Comparison of ENCODE assay signal across 9 mouse cellular contexts in the genomic region with DNA sequence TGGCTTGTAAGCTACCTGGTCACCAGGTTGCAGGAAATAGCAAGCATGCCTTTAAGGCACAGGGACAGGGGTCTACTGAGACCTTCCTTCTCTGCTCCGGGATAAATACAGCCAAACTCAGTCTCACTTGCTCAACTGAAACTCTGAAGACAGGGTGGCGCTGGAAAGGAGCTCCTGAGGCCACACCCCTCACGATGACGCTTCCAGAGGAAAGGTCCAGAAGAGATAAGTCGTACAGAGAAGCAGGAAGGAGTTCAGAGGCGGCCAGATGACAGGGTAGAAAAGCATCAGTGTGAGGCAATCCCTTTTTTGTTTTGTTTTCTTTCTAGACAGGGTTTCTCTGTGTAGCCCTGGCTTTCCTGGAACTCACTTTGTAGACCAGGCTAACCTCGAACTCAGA. TPM values are rescaled to one million over a fixed set of nuclear protein-coding genes. Genes with fewer than 3 reads are reported as not detected.
A peak's percentile ranks its signal among the peaks of the same experiment; 100 is the strongest.
DNase-seq lines count a peak whose midpoint lies in the region; ATAC-seq and TF ChIP-seq lines count a peak whose summit lies in the region.
"Had no signal": no experiment of that assay in that cellular context is flagged by ENCODE, and none has a peak within 500 bp of the region (broad histone marks: within the 10 kb centered on the region; RNA-seq: fewer than 3 reads in every experiment).

No protein-coding gene starts in this region.

- ATAC-seq in midbrain, embryonic 16.5 days = no peak
- ATAC-seq in hindbrain, embryonic 11.5 days (ENCODE audit: low FRiP score) = no peak

- H3K4me1 ChIP-seq in small intestine, adult 2 months (ENCODE audit: control insufficient read depth, insufficient read depth, insufficient read length, low read length) = peaks cover 34% of the 10 kb centered on the region; the same call in 1 of the 2 replicates
- H3K4me1 ChIP-seq in midbrain, embryonic 16.5 days (ENCODE audit: control insufficient read depth, insufficient read depth, low read length) = no peaks in the 10 kb centered on the region
- no peaks in the 10 kb centered on the region for H3K4me1 ChIP-seq in hindbrain, embryonic 11.5 days (replicated peaks; ENCODE audit: control insufficient read depth, insufficient read depth, low read length)
- H3K4me1 ChIP-seq: limb, embryonic 13.5 days had no signal

- peak overlapping the region; percentile 52 for H3K27ac ChIP-seq in small intestine, adult 2 months (ENCODE audit: insufficient read depth, low read depth, low read length)
- H3K27ac ChIP-seq in midbrain, embryonic 16.5 days (ENCODE audit: low read length) = no peak overlapping the region
- no peak overlapping the region for H3K27ac ChIP-seq in hindbrain, embryonic 11.5 days (ENCODE audit: low read depth, low read length)
- H3K27ac ChIP-seq: limb, embryonic 13.5 days had no signal

- no peaks in the 10 kb centered on the region for H3K27me3 ChIP-seq in small intestine, adult 2 months (ENCODE audit: control insufficient read depth, insufficient read depth, low read length)
- peaks cover 3% of the 10 kb centered on the region; the same call in 1 of the 2 replicates for H3K27me3 ChIP-seq in midbrain, embryonic 16.5 days (ENCODE audit: control insufficient read depth, insufficient read depth, low read depth, low read length)
- peaks cover 3% of the 10 kb centered on the region; the same call in 1 of the 2 replicates for H3K27me3 ChIP-seq in hindbrain, embryonic 11.5 days (ENCODE audit: control insufficient read depth, insufficient read depth, low read length)

- H3K36me3 ChIP-seq in small intestine, adult 2 months (ENCODE audit: control insufficient read depth, insufficient read depth, low read length) = 0 out of 2 replicates have a peak, but pooled peaks cover 2% of the 10 kb centered on the region
- H3K36me3 ChIP-seq in midbrain, embryonic 16.5 days (ENCODE audit: control insufficient read depth, insufficient read depth, low read length) = no peaks in the 10 kb centered on the region
- H3K36me3 ChIP-seq in hindbrain, embryonic 11.5 days (ENCODE audit: control insufficient read depth, insufficient read depth, low read length) = no peaks in the 10 kb centered on the region
- H3K36me3 ChIP-seq: limb, embryonic 13.5 days had no signal

- DNase-seq in urinary bladder, postnatal 14 days (ENCODE audit: low spot score) = peak; percentile 82
- no peak for DNase-seq in urinary bladder, postnatal 10 days (ENCODE audit: low spot score)
- peak; percentile 98 for DNase-seq in heart, adult 11 months
- DNase-seq in liver = peak; percentile 90
- no peak for DNase-seq in hindbrain, embryonic 11.5 days (ENCODE audit: low spot score)
- DNase-seq in left cerebral cortex, postnatal 36 days (ENCODE audit: low spot score in 2 of 2) = no peak

- WGBS in small intestine, adult 2 months = 7% methylated on average over 7 of the region's 7 CpGs
- WGBS in midbrain, embryonic 16.5 days = 61% methylated on average over 7 of the region's 7 CpGs
- WGBS in hindbrain, embryonic 11.5 days = 58% methylated on average over 7 of the region's 7 CpGs

- H3K9me3 ChIP-seq in midbrain, embryonic 16.5 days (replicated peaks; ENCODE audit: control insufficient read depth, low read length, poor library complexity, severe bottlenecking) = no peaks in the 10 kb centered on the region
- H3K9me3 ChIP-seq in hindbrain, embryonic 11.5 days (ENCODE audit: control insufficient read depth, low read length) = no peaks in the 10 kb centered on the region
- H3K9me3 ChIP-seq: limb, embryonic 13.5 days had no signal

- H3K4me3 ChIP-seq in small intestine, adult 2 months (ENCODE audit: low read depth, low read length) = no peak overlapping the region
- no peak overlapping the region for H3K4me3 ChIP-seq in midbrain, embryonic 16.5 days (ENCODE audit: low read depth, low read length)
- H3K4me3 ChIP-seq in hindbrain, embryonic 11.5 days (ENCODE audit: low read depth, low read length) = no peak overlapping the region
- H3K4me3 ChIP-seq: limb, embryonic 13.5 days had no signal

- no peak overlapping the region for H3K9ac ChIP-seq in midbrain, embryonic 16.5 days (ENCODE audit: low read depth, low read length)
- H3K9ac ChIP-seq in hindbrain, embryonic 11.5 days (ENCODE audit: low read depth, low read length) = no peak overlapping the region
- H3K9ac ChIP-seq: limb, embryonic 13.5 days had no signal

- intact Hi-C loops in left cerebral cortex, postnatal 36 days (cut with DNase I) = no loop called here

- H3K4me2 ChIP-seq in midbrain, embryonic 16.5 days (ENCODE audit: low read length) = no peak overlapping the region
- no peak overlapping the region for H3K4me2 ChIP-seq in hindbrain, embryonic 11.5 days (replicated peaks; ENCODE audit: low read depth, low read length)
- H3K4me2 ChIP-seq: limb, embryonic 13.5 days had no signal

- TF ChIP-seq CTCF in small intestine, adult 2 months (IDR thresholded peaks at IDR 0.05; ENCODE audit: extremely low read depth, insufficient read length, insufficient replicate concordance, low read depth, low read length) = no peak

- TF ChIP-seq POLR2A in small intestine, adult 2 months (IDR thresholded peaks at IDR 0.05; ENCODE audit: low read depth, low read length) = 0 out of 2 replicates have a peak, but pooled peaks have one; percentile 26

RNA-seq across cellular contexts. Expression of gene Zc3hav1, which starts 8.6 kb away (rescaled TPM):
- polyA plus RNA-seq in small intestine, adult 2 months (2012; rRNA removed) = 14.9 and 34.7 TPM in 2 replicates
- 1.0 and 1.1 TPM in 2 replicates for polyA plus RNA-seq in midbrain, embryonic 16.5 days (2015; fragmentation: Nextera tagmentation; extraction: Ambion mirVana)
- polyA plus RNA-seq in hindbrain, embryonic 11.5 days (2014; fragmentation: Nextera tagmentation; extraction: Ambion mirVana) = 1.7 and 1.9 TPM in 2 replicates
- total RNA-seq in left cerebral cortex, postnatal 36 days (2021) = 1 to 10 TPM; 2.1 to 3.3 TPM

RNA-seq across cellular contexts. Expression of gene Ttc26, which starts 35.5 kb away (rescaled TPM):
- polyA plus RNA-seq in small intestine, adult 2 months (2012; rRNA removed) = 0.08 and 0.13 TPM in 2 replicates
- 5.5 and 7.6 TPM in 2 replicates for polyA plus RNA-seq in midbrain, embryonic 16.5 days (2015; fragmentation: Nextera tagmentation; extraction: Ambion mirVana)
- polyA plus RNA-seq in hindbrain, embryonic 11.5 days (2014; fragmentation: Nextera tagmentation; extraction: Ambion mirVana) = 14.3 and 14.8 TPM in 2 replicates
- 10 to 100 TPM in 1 of 2 experiments, 1 to 10 TPM in 1; 6.8 to 12.1 TPM for total RNA-seq in left cerebral cortex, postnatal 36 days (2021)

RNA-seq across cellular contexts. Expression of gene Zc3hav1l, which starts 46.7 kb away (rescaled TPM):
- polyA plus RNA-seq in small intestine, adult 2 months (2012; rRNA removed) = 0.80 and 1.3 TPM in 2 replicates
- 7.0 and 8.3 TPM in 2 replicates for polyA plus RNA-seq in midbrain, embryonic 16.5 days (2015; fragmentation: Nextera tagmentation; extraction: Ambion mirVana)
- 13.9 and 14.9 TPM in 2 replicates for polyA plus RNA-seq in hindbrain, embryonic 11.5 days (2014; fragmentation: Nextera tagmentation; extraction: Ambion mirVana)
- 1 to 10 TPM; 3.2 to 3.9 TPM for total RNA-seq in left cerebral cortex, postnatal 36 days (2021)

Comparison
In these comparisons a context has a peak if more than half of its experiments do, and no peak if none do; other contexts are left out.
1. DNase-seq: peak in urinary bladder, postnatal 14 days (single experiment), heart, adult 11 months (single experiment) and liver (single experiment); none in urinary bladder, postnatal 10 days (single experiment), hindbrain, embryonic 11.5 days (single experiment) and left cerebral cortex, postnatal 36 days (0 of 2).